Mouse (Mus musculus) left cerebral cortex, adult 9 months (tissue): Measurements from ENCODE around the gene AC124108.1.
"Not testable (repeated sequence)": the region's sequence is repeated elsewhere in the genome, so short reads cannot be mapped to it uniquely, and the experiment has no call there.

Experiments
- DNase-seq, 2 experiments: peaks; one replicate each; pipeline ENCODE4 v3.0.0; 2022; ENCODE audit warnings: low spot score in 2 of 2

The AC124108.1 gene

GRCm38 (mm10) chr1:132191093-132191785 lies at the start of gene AC124108.1, which contains the start of gene Lemd1:
AC124108.1 (plus strand) TSS chr1:132191457.
Lemd1 (plus strand) TSS chr1:132191431.
- DNase-seq: peak in 1 of 2 experiments; percentile 14

DNA sequence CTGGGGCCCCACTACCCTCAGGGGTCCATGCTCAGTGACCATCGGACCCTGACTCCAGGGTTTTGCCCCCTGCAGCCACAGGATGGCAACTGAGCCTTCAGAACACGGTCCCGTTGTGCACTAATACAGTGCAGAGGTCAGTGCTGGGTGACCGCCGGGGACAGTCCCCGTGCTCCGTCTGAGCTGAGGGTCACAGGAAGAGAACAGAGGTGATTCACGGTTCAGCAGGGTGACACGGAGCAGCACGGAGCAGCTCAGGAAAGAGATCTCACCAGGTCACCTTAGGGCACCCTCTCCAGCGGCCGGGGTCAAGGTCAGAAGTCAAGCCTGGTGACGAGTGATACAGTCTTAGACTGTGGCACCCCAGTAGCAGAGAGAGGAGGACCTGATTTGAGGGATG lies 49.5 kb upstream of the AC124108.1 start:
- DNase-seq: no peak

DNA sequence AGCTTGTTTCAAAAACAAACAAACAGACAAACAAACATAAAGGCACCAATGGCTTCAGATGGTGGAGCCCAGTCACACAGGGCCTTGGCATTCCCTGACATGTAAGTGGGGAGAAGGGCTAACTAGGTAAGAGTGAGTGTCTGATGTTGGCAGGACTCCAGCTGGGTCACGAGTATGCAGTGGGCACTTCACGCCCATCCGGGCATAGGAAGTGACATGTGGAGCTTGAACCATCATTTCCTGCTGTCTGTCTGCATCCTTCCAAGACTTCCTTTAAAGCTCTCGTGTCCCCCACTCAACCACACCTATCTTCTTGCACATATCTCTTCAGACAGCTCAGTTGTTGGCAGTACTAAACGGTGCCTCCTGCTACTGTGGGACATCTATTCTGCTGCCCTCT lies 48.2 kb upstream of the AC124108.1 start:
- no peak for DNase-seq

- peak in 1 of 2 experiments; percentile 64 for DNase-seq
Observed at GRCm38 (mm10) chr1:132143730-132144129, 47.5 kb upstream of the AC124108.1 start.

DNA sequence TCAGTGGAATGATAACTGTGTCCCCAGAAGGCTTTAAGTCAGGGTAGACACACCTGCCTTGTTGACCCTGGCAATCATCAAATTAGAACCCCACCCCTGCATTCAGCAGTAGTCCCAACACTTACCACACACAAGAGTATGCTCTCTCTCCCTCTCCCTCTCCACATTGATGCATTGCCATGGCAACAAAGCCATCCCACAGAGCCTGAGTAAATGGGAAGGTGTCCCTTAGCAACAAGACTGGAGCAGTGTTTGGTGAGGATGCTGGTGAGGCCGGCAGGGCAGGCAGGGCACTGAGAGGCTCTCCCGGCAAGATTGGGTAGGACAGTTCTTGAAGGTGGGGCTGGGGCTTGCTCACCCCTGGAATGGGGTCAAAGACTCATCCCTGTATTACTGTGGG lies 47.0 kb upstream of the AC124108.1 start:
- DNase-seq: peak; percentile 52 to 82

DNA sequence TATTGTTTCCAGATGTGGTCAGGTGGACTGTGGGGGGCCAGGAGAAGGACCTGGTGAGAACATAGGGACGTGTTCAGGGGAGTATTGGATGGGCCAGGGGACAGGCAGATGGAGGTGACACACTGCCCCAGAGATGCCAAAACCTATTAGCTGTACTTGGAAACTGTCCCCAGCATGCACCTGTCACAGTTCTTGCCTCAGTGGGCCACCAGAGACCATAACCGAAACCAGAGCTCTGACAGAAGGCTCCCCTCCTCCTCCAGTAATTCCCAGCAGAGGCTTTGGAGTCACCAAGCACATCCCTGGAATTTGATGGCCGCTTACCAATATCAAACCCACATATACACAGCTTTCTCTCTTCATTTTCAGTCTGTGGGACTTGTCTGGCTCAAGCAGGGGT lies 46.4 kb upstream of the AC124108.1 start:
- no peak for DNase-seq

DNA sequence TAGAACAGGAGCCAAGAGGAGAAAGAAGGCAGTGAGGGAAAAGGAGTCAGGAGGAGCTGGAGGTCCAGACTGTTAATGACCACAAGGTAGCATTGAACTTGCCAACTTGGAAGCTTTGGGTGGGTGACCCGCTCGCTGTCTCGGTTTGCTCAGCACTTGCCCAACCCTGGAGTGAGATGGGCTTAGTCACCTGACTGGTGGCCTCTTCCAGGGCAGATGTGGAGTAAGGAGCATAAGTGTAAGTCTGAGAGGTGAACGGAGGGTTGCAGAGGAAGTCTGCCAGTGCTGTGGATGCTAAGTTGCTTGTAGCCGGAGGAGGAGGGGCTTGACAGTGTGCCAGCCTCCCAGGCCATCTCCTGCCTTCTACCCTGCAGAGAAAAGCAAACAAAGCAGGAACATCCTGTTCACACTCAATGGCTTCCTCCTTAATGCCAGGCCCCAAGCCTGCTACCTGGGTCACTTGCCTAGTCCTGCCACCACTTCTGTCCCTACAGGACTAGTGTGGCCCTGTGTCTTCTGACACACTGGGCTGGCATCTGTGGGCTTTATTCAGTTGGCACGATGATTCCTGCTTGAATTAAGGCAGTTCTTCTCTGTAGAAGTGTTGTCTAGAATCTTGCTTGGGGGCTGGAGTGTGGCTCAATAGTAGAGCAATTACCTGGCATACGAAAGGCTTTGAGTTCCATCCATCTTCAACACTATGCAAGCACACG lies 45.1 kb upstream of the AC124108.1 start:
- no peak for DNase-seq

DNA sequence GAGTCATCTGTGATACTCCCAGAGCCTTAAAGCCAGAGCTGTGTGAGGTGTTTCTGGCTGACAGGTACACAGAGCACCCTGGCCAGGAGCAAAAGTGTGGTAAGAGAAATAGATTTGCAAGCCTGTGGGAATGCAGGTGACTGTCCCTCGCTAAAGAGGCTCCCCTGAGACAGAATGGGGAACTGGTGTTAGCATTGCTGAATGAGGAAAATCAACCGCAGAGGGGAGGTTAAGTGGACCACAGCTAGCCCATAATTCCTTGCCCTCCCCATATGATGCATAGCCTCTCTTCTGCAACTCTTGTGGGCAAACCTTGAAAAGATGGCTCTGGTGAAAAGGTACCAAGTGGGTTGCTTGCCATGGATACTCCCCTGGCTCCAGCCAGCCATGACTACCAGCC lies 41.8 kb upstream of the AC124108.1 start:
- DNase-seq: no peak

DNA sequence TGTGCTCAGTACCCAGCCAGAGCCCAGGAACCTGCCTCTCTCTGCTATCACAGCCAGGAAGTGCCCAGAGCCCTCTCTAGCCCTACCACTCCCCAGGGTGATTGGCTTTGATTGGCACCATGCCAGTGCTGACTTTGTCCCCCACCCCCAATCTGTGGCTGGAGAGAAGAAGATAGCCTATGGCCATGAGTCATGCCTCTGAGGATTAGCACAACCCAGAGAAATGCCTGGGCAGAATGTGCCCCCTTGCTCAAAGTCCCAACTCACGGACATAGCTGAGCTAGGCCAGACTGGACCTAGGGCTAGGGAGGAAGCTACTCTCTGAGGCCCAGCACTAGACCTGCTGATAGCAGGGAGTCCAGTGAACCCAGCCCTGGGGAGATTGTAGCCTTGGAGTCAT lies 41.1 kb upstream of the AC124108.1 start:
- no peak for DNase-seq

DNA sequence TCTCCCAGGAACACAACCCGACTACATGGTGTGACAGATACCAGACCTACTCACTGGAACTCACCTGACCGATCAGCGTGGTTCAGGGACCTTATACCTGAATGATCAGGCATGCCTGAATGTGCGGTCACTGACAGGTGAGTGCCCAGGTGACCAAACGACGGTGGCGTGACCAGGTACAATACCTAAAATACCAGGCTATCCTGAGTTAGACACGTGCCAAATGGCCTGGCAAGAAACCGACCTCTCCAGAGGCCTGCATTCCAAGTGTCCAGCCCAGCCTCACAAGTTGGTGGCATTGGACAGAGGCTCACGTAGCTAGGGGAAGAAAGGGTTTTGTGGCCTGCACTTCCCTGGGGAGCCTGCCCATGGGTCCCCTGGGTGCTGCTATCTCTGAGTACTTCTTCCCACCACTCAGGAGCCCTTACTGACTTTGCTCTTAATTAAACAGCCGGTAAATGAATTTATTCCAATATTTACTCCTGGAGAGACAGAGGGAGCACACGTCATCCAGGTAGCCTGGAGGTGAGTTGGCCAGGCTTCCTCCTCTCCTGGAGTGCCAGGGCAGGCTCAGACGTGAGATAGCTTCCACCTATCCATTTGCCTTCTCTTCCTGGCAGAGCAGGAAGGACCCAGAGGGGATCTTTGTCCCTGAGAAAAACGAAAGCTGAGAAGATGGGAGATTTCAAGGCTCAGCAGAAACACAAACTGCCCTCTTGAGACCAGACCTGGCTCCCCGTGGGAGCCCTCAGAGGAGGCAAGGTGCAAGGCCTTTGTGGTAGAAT lies 40.2 kb upstream of the AC124108.1 start:
- DNase-seq: no peak

DNA sequence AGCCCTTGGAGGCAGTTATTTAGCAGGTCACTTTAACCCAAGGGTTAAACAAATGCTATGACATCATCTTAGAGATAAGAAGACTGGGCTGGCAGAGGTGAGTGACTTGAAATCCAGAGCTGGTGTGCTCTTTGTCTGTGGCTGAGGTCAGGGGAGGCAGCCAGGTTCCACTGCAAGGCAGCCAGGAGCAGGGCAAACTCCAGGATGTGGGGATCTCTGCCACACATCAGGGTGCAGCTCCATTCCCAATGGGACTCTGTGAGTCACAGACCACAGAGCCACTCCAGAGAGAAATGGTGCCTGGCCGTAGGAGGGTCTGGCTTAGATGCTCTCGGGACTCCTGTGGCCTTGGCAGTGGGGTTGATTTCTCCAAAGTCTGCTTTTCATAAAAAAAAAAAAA lies 39.3 kb upstream of the AC124108.1 start:
- no peak for DNase-seq

- DNase-seq: no peak
Observed at GRCm38 (mm10) chr1:132153086-132153690, 38.1 kb upstream of the AC124108.1 start.

GRCm38 (mm10) chr1:132153691-132154090 lies 37.6 kb upstream of the AC124108.1 start:
- DNase-seq: no peak

DNA sequence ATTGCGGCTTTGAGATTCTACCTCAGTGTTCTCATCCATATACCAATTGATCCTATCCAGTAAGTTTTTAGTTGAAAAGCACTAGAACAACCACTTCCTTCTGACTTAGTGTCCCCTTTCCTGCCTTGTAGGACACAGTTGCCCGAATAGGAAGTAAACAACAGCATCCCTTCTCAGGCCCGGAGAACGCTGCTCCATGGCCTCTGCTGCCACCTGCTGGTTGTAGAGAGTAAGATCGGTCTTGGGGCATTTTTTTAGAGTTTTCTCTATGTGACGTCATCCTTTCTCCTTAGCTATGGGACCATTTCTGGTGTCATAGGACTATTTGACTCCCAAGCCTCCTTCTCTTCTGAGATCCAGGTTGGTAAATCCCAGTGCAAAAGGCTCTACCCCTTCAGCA lies 35.5 kb upstream of the AC124108.1 start:
- peak; percentile 33 to 89 for DNase-seq

DNA sequence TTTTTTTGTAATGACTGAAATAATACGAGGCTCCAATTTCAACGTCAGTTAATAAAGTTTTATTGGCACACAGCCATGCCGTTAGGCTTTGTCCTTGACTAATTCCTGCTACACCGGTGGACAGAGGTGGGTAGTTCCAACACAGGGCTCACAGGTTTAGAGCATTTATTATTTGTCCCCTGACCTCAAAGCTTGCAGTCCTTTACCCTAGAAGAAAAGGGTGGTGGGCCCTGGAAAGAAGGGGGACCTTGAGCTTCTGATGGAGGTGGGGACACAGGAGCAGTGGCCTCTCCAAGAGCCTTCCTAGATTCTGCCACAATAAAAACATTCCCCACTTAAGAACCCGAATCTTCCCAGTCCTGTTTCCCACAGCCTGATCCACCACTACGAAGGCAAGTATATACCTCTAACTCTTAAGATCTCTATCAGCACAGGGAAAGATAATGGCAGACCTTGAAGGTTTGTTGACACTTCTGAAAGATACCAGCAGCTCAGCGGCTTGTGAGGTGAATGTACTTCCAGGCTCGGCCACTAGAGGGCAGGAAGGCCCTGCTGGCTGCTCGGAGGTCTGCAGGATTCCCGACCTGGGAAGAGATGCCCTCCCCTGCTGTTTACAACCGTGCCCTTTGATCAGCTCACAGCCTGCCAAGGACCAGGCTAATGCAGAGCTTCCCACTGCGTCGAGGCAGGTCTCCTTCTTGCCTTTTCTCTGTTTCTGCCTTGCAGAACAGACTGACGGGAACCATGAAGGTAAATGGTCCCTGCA lies 34.1 kb upstream of the AC124108.1 start:
- DNase-seq: peak in 1 of 2 experiments; percentile 90

- no peak for DNase-seq
Observed at GRCm38 (mm10) chr1:132157808-132158207, 33.4 kb upstream of the AC124108.1 start.

DNA sequence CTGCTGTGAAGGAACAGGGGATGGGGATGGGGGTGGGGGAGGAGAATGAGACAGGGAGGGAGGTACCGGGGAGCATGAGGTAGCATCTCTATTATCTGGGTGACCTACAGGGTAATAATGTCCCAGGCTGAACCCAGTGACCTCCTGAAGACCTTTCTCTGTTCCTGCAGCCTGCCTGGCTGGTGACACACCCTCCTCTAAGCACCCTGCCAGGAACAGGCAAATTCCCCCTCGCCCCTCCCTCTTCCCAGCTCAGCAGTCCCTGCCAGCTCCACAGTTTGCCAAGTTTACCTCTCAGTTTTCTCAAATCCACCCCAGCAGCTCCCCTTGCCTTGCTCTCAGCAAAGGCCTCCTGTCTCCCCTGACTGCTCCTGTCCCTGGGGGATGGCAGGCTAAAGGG lies 32.5 kb upstream of the AC124108.1 start:
- DNase-seq: no peak

GRCm38 (mm10) chr1:132159681-132160080 lies 31.6 kb upstream of the AC124108.1 start:
- no peak for DNase-seq

- no peak for DNase-seq
Observed at GRCm38 (mm10) chr1:132161211-132161880, 29.9 kb upstream of the AC124108.1 start.

- DNase-seq: not testable (repeated sequence)
Observed at GRCm38 (mm10) chr1:132162618-132163017, 28.6 kb upstream of the AC124108.1 start.
